Comparison of ENCODE assay signal across 12 mouse cellular contexts in the genomic region with DNA sequence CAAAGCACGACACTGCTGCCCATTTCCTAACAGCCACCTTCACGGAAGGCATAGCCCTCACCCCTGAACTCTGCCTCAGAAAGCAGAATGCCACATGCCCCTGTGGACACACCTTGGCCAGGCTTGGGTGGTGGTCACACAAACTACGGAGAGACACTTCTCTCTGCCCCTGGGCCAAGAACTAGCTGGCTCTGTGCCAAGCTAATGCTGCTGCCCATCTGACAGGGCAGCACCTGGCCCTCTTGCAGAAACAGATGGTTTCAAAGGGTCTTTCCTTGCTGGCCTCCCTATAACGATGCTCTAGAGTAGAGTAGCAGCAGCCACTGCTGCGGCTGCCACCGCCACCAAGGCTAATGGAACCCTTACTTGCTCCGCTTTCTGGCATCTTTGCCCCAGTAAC.
"Had no signal": no experiment of that assay in that cellular context is flagged by ENCODE, and none has a peak within 500 bp of the region (broad histone marks: within the 10 kb centered on the region; RNA-seq: fewer than 3 reads in every experiment).

No protein-coding gene starts in this region.

- H3K9me3 ChIP-seq: kidney, embryonic 15.5 days; limb, embryonic 13.5 days had no signal

- H3K9ac ChIP-seq: kidney, embryonic 15.5 days; limb, embryonic 13.5 days; liver, embryonic 14.5 days had no signal

- H3K27me3 ChIP-seq: limb, embryonic 13.5 days had no signal

- H3K4me3 ChIP-seq: kidney, embryonic 15.5 days; left cerebral cortex, adult 2 months; limb, embryonic 13.5 days had no signal

- DNase-seq: kidney, adult 2 months; kidney, postnatal 14 days; lung, adult 2 months; lung, postnatal 36 days; thymus, adult 18-20 months; thymus, postnatal 25 days had no signal

- H3K4me1 ChIP-seq: kidney, embryonic 15.5 days; limb, embryonic 13.5 days had no signal

- H3K27ac ChIP-seq: kidney, embryonic 15.5 days; left cerebral cortex, adult 2 months; limb, embryonic 13.5 days; liver, embryonic 14.5 days had no signal

- H3K36me3 ChIP-seq: kidney, embryonic 15.5 days; limb, embryonic 13.5 days had no signal

- ATAC-seq: lung, postnatal 0 days; midbrain, embryonic 16.5 days had no signal

- H3K4me2 ChIP-seq: kidney, embryonic 15.5 days; limb, embryonic 13.5 days had no signal
